Mouse (Mus musculus) CH12.LX (cell line): ENCODE data around the gene Olfr95. TPM values are rescaled to one million over a fixed set of nuclear protein-coding genes. Genes with fewer than 3 reads are reported as not detected.

Experiments
- DNase-seq: peaks from one replicate; pipeline ENCODE4 v3.0.0-alpha.2; 2013; ENCODE audit errors: extremely low read depth
- H3K27ac ChIP-seq: 2 replicates; pipeline ENCODE4 v1.5.1; 2012; ENCODE audit warnings: low read depth, mild to moderate bottlenecking, control low read depth, moderate library complexity; ENCODE audit not compliant: insufficient read depth
- H3K27me3 ChIP-seq: replicated peaks from 2 replicates; pipeline ENCODE3; 2012; ENCODE audit warnings: inconsistent platforms
- H3K36me3 ChIP-seq, 2 experiments: replicated peaks in 1 of 2; 2 replicates each; pipeline versions ENCODE3 to v1.6.1; 2012; ENCODE audit warnings: inconsistent platforms in 1 of 2, low read length in 1 of 2, mild to moderate bottlenecking in 1 of 2, mixed read lengths in 1 of 2, moderate library complexity in 1 of 2; ENCODE audit not compliant: control insufficient read depth in 1 of 2, insufficient read depth in 1 of 2
- H3K4me1 ChIP-seq, 2 experiments: 2 replicates each; pipeline ENCODE4 v1.6.1; 2012; ENCODE audit warnings: inconsistent platforms in 1 of 2, moderate library complexity in 1 of 2; ENCODE audit not compliant: insufficient read depth in 2 of 2, control insufficient read depth in 1 of 2
- H3K4me2 ChIP-seq: 2 replicates; pipeline ENCODE4 v1.6.1; 2012; ENCODE audit warnings: low read depth, mild to moderate bottlenecking, control low read depth; ENCODE audit not compliant: poor library complexity, insufficient read depth, severe bottlenecking
- H3K4me3 ChIP-seq, 3 experiments: fragments of 150-350 bp in 1 of 3; sonication (generic) in 1 of 3; replicated peaks in 1 of 3; 2 replicates each; pipeline versions ENCODE3 to v1.5.1; 2011 to 2012; ENCODE audit warnings: low read depth in 2 of 3, low read length in 2 of 3, mild to moderate bottlenecking in 2 of 3, moderate library complexity in 2 of 3, control low read depth in 1 of 3, improper control_type of control experiment in 1 of 3, inconsistent platforms in 1 of 3, mixed read lengths in 1 of 3; ENCODE audit not compliant: poor library complexity in 1 of 3
- H3K79me2 ChIP-seq: replicated peaks from 2 replicates; pipeline ENCODE4 v1.6.1; 2012; ENCODE audit warnings: mild to moderate bottlenecking, moderate library complexity; ENCODE audit not compliant: control insufficient read depth, poor library complexity, insufficient read depth, severe bottlenecking; ENCODE audit errors: extremely low read depth
- H3K9ac ChIP-seq: 2 replicates; pipeline ENCODE4 v1.6.1; 2012; ENCODE audit warnings: low read depth, mild to moderate bottlenecking, control low read depth, moderate library complexity; ENCODE audit not compliant: insufficient read depth
- H3K9me3 ChIP-seq: replicated peaks from 2 replicates; pipeline ENCODE3; 2012; ENCODE audit warnings: low read length, inconsistent platforms, mixed read lengths
- BHLHE40 ChIP-seq: IDR thresholded peaks from 2 replicates; pipeline ENCODE4 v1.6.1; 2011; ENCODE audit warnings: mild to moderate bottlenecking, low read depth, low read length, improper control_type of control experiment
- CHD1 ChIP-seq: IDR thresholded peaks from 2 replicates; pipeline ENCODE4 v1.6.1; 2012; ENCODE audit warnings: low read depth, low read length, improper control_type of control experiment, inconsistent platforms
- CHD2 ChIP-seq: IDR thresholded peaks from 2 replicates; pipeline ENCODE4 v1.6.1; 2011; ENCODE audit warnings: low read length, improper control_type of control experiment
- CTCF ChIP-seq, 2 experiments: IDR thresholded peaks in 1 of 2; conservative IDR thresholded peaks in 1 of 2; 2 replicates each; pipeline ENCODE4 v1.5.1; 2011 to 2012; ENCODE audit warnings: low read depth in 2 of 2, low read length in 2 of 2, improper control_type of control experiment in 1 of 2, inconsistent platforms in 1 of 2, mild to moderate bottlenecking in 1 of 2, moderate library complexity in 1 of 2
- E2F4 ChIP-seq: IDR thresholded peaks from 2 replicates; pipeline ENCODE4 v1.6.1; 2011; ENCODE audit warnings: low read depth, low read length, improper control_type of control experiment; ENCODE audit not compliant: insufficient replicate concordance
- ELF1 ChIP-seq: IDR thresholded peaks from 2 replicates; pipeline ENCODE4 v1.6.1; 2014; ENCODE audit warnings: low read depth, mild to moderate bottlenecking, inconsistent platforms, low read length, improper control_type of control experiment
- EP300 ChIP-seq: IDR thresholded peaks from 2 replicates; pipeline ENCODE4 v1.6.1; 2011; ENCODE audit warnings: low read length, improper control_type of control experiment
- ETS1 ChIP-seq: conservative IDR thresholded peaks from 2 replicates; pipeline ENCODE4 v1.6.1; 2012; ENCODE audit warnings: low read depth, mild to moderate bottlenecking, inconsistent platforms, low read length, improper control_type of control experiment, moderate library complexity
- GABPA ChIP-seq: IDR thresholded peaks from 2 replicates; pipeline ENCODE4 v1.6.1; 2012; ENCODE audit warnings: low read depth, low read length, improper control_type of control experiment, inconsistent platforms; ENCODE audit not compliant: insufficient replicate concordance
- HCFC1 ChIP-seq: IDR thresholded peaks from 2 replicates; pipeline ENCODE4 v1.6.1; 2012; ENCODE audit warnings: low read depth, mild to moderate bottlenecking, inconsistent platforms, low read length, improper control_type of control experiment
- IRF4 ChIP-seq: IDR thresholded peaks from 2 replicates; pipeline ENCODE4 v1.6.1; 2014; ENCODE audit warnings: low read depth, mild to moderate bottlenecking, inconsistent platforms, low read length, improper control_type of control experiment
- JUND ChIP-seq: conservative IDR thresholded peaks from 2 replicates; pipeline ENCODE4 v1.6.1; 2011; ENCODE audit warnings: low read depth, low read length, improper control_type of control experiment
- KAT2A ChIP-seq: IDR thresholded peaks from 2 replicates; pipeline ENCODE4 v1.6.1; 2012; ENCODE audit warnings: low read length, improper control_type of control experiment, inconsistent platforms; ENCODE audit not compliant: insufficient replicate concordance
- MAX ChIP-seq: IDR thresholded peaks from 2 replicates; pipeline ENCODE4 v1.6.1; 2011; ENCODE audit warnings: low read length, improper control_type of control experiment
- MAZ ChIP-seq: IDR thresholded peaks from 2 replicates; pipeline ENCODE4 v1.6.1; 2012; ENCODE audit warnings: low read depth, mild to moderate bottlenecking, inconsistent platforms, low read length, improper control_type of control experiment, moderate library complexity
- MEF2A ChIP-seq: IDR thresholded peaks from 2 replicates; pipeline ENCODE4 v1.6.1; 2014; ENCODE audit warnings: low read depth, mild to moderate bottlenecking, inconsistent platforms, low read length, improper control_type of control experiment, borderline replicate concordance
- MXI1 ChIP-seq: IDR thresholded peaks from 2 replicates; pipeline ENCODE4 v1.6.1; 2011; ENCODE audit warnings: mild to moderate bottlenecking, low read depth, low read length, improper control_type of control experiment
- MYC ChIP-seq: IDR thresholded peaks from 2 replicates; pipeline ENCODE4 v1.6.1; 2011; ENCODE audit warnings: low read depth, mild to moderate bottlenecking, improper control_type of control experiment, low read length
- NELFE ChIP-seq: IDR thresholded peaks from 2 replicates; pipeline ENCODE4 v1.6.1; 2011; ENCODE audit warnings: low read depth, low read length, improper control_type of control experiment
- NRF1 ChIP-seq: IDR thresholded peaks from 2 replicates; pipeline ENCODE4 v1.6.1; 2014; ENCODE audit warnings: low read depth, mild to moderate bottlenecking, inconsistent platforms, low read length, improper control_type of control experiment, moderate library complexity
- PAX5 ChIP-seq: IDR thresholded peaks from 2 replicates; pipeline ENCODE4 v1.6.1; 2012; ENCODE audit warnings: low read length, inconsistent platforms, mixed read lengths
- POLR2A ChIP-seq: IDR thresholded peaks from 2 replicates; pipeline ENCODE4 v1.6.1; 2011; ENCODE audit warnings: low read depth, mild to moderate bottlenecking, improper control_type of control experiment, low read length
- POLR2AphosphoS2 ChIP-seq: IDR thresholded peaks from 2 replicates; pipeline ENCODE4 v1.6.1; 2011; ENCODE audit warnings: low read depth, low read length, improper control_type of control experiment
- RCOR1 ChIP-seq: conservative IDR thresholded peaks from 2 replicates; pipeline ENCODE4 v1.6.1; 2012; ENCODE audit warnings: low read depth, mild to moderate bottlenecking, inconsistent platforms, low read length, improper control_type of control experiment
- SIN3A ChIP-seq: IDR thresholded peaks from 2 replicates; pipeline ENCODE4 v1.6.1; 2012; ENCODE audit warnings: low read length, improper control_type of control experiment, inconsistent platforms
- TBP ChIP-seq: conservative IDR thresholded peaks from 2 replicates; pipeline ENCODE4 v1.6.1; 2011; ENCODE audit warnings: low read depth, low read length, improper control_type of control experiment
- TCF12 ChIP-seq: IDR thresholded peaks from 2 replicates; pipeline ENCODE4 v1.6.1; 2014; ENCODE audit warnings: low read depth, mild to moderate bottlenecking, inconsistent platforms, low read length, improper control_type of control experiment
- UBTF ChIP-seq: IDR thresholded peaks from 2 replicates; pipeline ENCODE4 v1.6.1; 2012; ENCODE audit warnings: low read depth, mild to moderate bottlenecking, inconsistent platforms, low read length, improper control_type of control experiment, moderate library complexity
- USF1 ChIP-seq: IDR thresholded peaks from 2 replicates; pipeline ENCODE4 v1.6.1; 2014; ENCODE audit warnings: low read depth, mild to moderate bottlenecking, inconsistent platforms, low read length, improper control_type of control experiment
- USF2 ChIP-seq: conservative IDR thresholded peaks from 2 replicates; pipeline ENCODE4 v1.6.1; 2011; ENCODE audit warnings: low read depth, low read length, improper control_type of control experiment
- ZC3H11A ChIP-seq: IDR thresholded peaks from 2 replicates; pipeline ENCODE4 v1.6.1; 2012; ENCODE audit warnings: low read depth, mild to moderate bottlenecking, inconsistent platforms, low read length, improper control_type of control experiment
- ZMIZ1 ChIP-seq: IDR thresholded peaks from 2 replicates; pipeline ENCODE4 v1.6.1; 2012; ENCODE audit warnings: low read depth, mild to moderate bottlenecking, inconsistent platforms, low read length, improper control_type of control experiment
- ZNF384 ChIP-seq: IDR thresholded peaks from 2 replicates; pipeline ENCODE4 v1.6.1; 2012; ENCODE audit warnings: low read depth, low read length, improper control_type of control experiment, inconsistent platforms
- dilution Hi-C: fragments of 300-500 bp; cut with MboI; formaldehyde crosslinking; loops from 2 replicates; pipeline ENCODE4 v1.14.3; 2020; ENCODE audit warnings: low sequenced_read_pairs; ENCODE audit not compliant: extremely low pct_unique_long_range_greater_than_20kb, extremely low pct_ligation_motif_present
- in situ Hi-C: fragments of 300-500 bp; cut with MboI; formaldehyde crosslinking; loops from 3 replicates; pipeline ENCODE4 v1.14.3; 2019; ENCODE audit warnings: low sequenced_read_pairs, low pct_ligation_motif_present, low pct_unique_long_range_greater_than_20kb, mixed read lengths
- polyA plus RNA-seq: library from polyadenylated mRNA; unstranded; fragments of >175 nt; gene quantifications from 2 replicates; pipeline ENCODE4 v1.2.1, GENCODE M21; 2012; ENCODE audit warnings: low read depth; ENCODE audit not compliant: insufficient read length
- total RNA-seq, 2 experiments: library from RNA; depleted of rRNA; stranded (reverse); fragments of 300-350 nt in 1 of 2; fragments of >200 nt in 1 of 2; gene quantifications; 2 replicates each; pipeline ENCODE4 v1.2.3; 2012 to 2014

Olfr95 gene
- total and polyA plus RNA-seq, 3 experiments, result not detected

DNA sequence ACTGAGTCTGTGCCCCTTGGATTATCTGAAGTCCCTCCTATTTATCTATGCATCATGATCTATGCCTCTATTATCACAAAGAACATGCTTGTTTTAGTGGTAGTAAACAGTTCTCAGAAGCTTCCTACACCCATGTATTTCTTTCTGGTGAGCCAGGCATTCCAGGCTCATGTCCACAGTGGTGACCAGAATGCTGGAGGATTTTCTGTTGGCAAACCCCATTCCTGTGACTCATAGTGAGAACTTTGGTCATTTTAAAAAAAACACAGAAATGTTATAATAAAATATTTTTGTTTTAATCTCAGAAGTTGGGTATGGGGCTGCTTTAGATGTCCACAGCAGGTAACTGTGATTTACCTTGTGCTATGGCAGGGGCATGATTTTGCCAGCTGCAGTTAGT, 36.5 kb upstream of the Olfr95 start:
- H3K9me3 ChIP-seq, result no peaks in the 10 kb centered on the region
- no peaks in the 10 kb centered on the region for H3K79me2 ChIP-seq
- dilution Hi-C loops (no loop called here), in situ Hi-C loops (no loop called here)
- H3K36me3 ChIP-seq, result peaks cover 0 to 4% of the 10 kb centered on the region in 2 experiments
- H3K9ac ChIP-seq, result no peak overlapping the region
- TF ChIP-seq GABPA, result no peak
- no peak for TF ChIP-seq MYC
- TF ChIP-seq ETS1, result no peak
- no peak for TF ChIP-seq PAX5
- no peak for TF ChIP-seq KAT2A
- TF ChIP-seq USF1, result no peak
- no peak for TF ChIP-seq JUND
- TF ChIP-seq POLR2AphosphoS2, result no peak
- TF ChIP-seq CHD1, result no peak
- TF ChIP-seq MXI1, result no peak
- no peak for TF ChIP-seq SIN3A
- TF ChIP-seq TCF12, result no peak
- H3K27ac ChIP-seq, result no peak overlapping the region
- no peak for DNase-seq
- no peak overlapping the region for H3K4me2 ChIP-seq
- H3K27me3 ChIP-seq, result no peaks in the 10 kb centered on the region
- no peak overlapping the region for H3K4me3 ChIP-seq
- H3K4me1 ChIP-seq, result peaks cover 0 to 13% of the 10 kb centered on the region in 2 experiments; a peak in 2 of 4 replicates

DNA sequence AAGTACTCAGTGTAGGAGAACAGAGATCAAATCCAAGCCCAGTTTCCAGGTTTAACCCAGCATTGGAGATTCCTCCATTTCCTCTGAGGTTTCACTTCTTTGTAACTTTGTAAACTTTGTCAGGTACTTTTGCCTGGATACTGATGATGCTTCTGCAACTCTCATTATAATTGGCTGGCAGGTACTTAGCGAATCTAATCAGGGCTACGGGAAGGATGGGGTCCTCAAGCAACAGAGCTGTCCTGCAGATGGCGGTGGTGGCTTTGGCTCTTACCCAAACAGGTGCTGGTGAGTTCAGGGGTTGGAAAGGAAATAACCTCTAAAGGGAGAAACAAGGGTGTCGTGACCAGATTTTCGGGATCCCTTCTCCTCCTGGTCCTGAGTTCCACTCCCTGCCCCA, 33.8 kb upstream of the Olfr95 start:
- H3K36me3 ChIP-seq, result peaks cover 0 to 4% of the 10 kb centered on the region in 2 experiments
- DNase-seq, result peak; percentile 95
- peak overlapping the region; percentile 88 for H3K9ac ChIP-seq
- H3K4me1 ChIP-seq, result peaks cover 0 to 13% of the 10 kb centered on the region in 2 experiments; a peak in 2 of 4 replicates
- H3K4me3 ChIP-seq, result peak overlapping the region; percentile 58 to 65 (median 59)
- peak overlapping the region; percentile 80 for H3K4me2 ChIP-seq
- dilution Hi-C loops, result no loop called here
- in situ Hi-C loops, result no loop called here
- H3K27ac ChIP-seq, result no peak overlapping the region
- no peaks in the 10 kb centered on the region for H3K27me3 ChIP-seq
- H3K9me3 ChIP-seq, result peaks cover 2% of the 10 kb centered on the region
- H3K79me2 ChIP-seq, result no peaks in the 10 kb centered on the region
- TF ChIP-seq NRF1 (no peak; the same call in 1 of the 2 replicates), MYC (no peak), SIN3A (no peak), POLR2A (peak; percentile 63), ZMIZ1 (peak; percentile 94), ELF1 (peak; percentile 42; the same call in 1 of the 2 replicates), CTCF (conservative IDR thresholded peaks at IDR 0.05 in 1 of 2, IDR thresholded peaks at IDR 0.05 in 1 of 2; ENCODE audit: low read depth in 2 of 2, low read length in 2 of 2) (peak in 1 of 2 experiments; percentile 69; a peak in 2 of 4 replicates), IRF4 (peak; percentile 81), CHD1 (no peak), NELFE (peak; percentile 55; the same call in 1 of the 2 replicates), PAX5 (no peak), EP300 (no peak), MAZ (no peak), MAX (no peak), ZNF384 (no peak), USF2 (no peak), TBP (peak; percentile 92), MXI1 (no peak), ETS1 (peak; percentile 42; the same call in 1 of the 2 replicates), E2F4 (no peak), HCFC1 (no peak), RCOR1 (no peak), UBTF (no peak), CHD2 (peak; percentile 98), MEF2A (peak; percentile 31; the same call in 1 of the 2 replicates), POLR2AphosphoS2 (no peak), TCF12 (peak; percentile 61), ZC3H11A (no peak), BHLHE40 (peak; percentile 35; the same call in 1 of the 2 replicates)
